Mouse (Mus musculus) fibroblast of lung, adult 2 months (primary cell): ENCODE results near the gene Col4a1.
A peak's percentile ranks its signal among the peaks of the same experiment; 100 is the strongest.

Experiments used
- DNase-seq: peaks from one replicate; pipeline ENCODE4 v3.0.0-alpha.2; 2011; ENCODE audit warnings: low read depth

Gene Col4a1

GRCm38 (mm10) chr8:11230277-11230676, 82.3 kb downstream of the Col4a1 start:
- DNase-seq: no peak

GRCm38 (mm10) chr8:11227421-11227820, 85.2 kb downstream of the Col4a1 start:
- DNase-seq: no peak

GRCm38 (mm10) chr8:11225577-11226434, 86.8 kb downstream of the Col4a1 start:
- no peak for DNase-seq

GRCm38 (mm10) chr8:11224178-11224577, 88.4 kb downstream of the Col4a1 start:
- DNase-seq: no peak

GRCm38 (mm10) chr8:11221353-11221752, 91.3 kb downstream of the Col4a1 start:
- DNase-seq: no peak

GRCm38 (mm10) chr8:11219282-11219681, 93.3 kb downstream of the Col4a1 start:
- DNase-seq: no peak

- peak; percentile 54 for DNase-seq
These were observed 97.4 kb downstream of the Col4a1 start for GRCm38 (mm10) chr8:11215231-11215630.

- DNase-seq: no peak
These were observed 106.1 kb downstream of the Col4a1 start for GRCm38 (mm10) chr8:11206509-11206908.

- DNase-seq: no peak
These were observed 107.1 kb downstream of the Col4a1 start for GRCm38 (mm10) chr8:11205532-11205931.

- no peak for DNase-seq
These were observed 109.1 kb downstream of the Col4a1 start for GRCm38 (mm10) chr8:11203260-11204110.

- no peak for DNase-seq
These were observed 114.0 kb downstream of the Col4a1 start for GRCm38 (mm10) chr8:11198650-11199049.

- DNase-seq: no peak
These were observed 114.6 kb downstream of the Col4a1 start for GRCm38 (mm10) chr8:11197988-11198387.

- DNase-seq: no peak
These were observed 115.4 kb downstream of the Col4a1 start for GRCm38 (mm10) chr8:11197261-11197660.

GRCm38 (mm10) chr8:11192719-11193324, 119.8 kb downstream of the Col4a1 start:
- DNase-seq: no peak

- DNase-seq: no peak
These were observed 124.9 kb downstream of the Col4a1 start for GRCm38 (mm10) chr8:11187581-11188271.

- DNase-seq: no peak
These were observed 126.2 kb downstream of the Col4a1 start for GRCm38 (mm10) chr8:11186456-11186855.

- DNase-seq: no peak
These were observed 127.0 kb downstream of the Col4a1 start for GRCm38 (mm10) chr8:11185672-11186071.

GRCm38 (mm10) chr8:11183611-11184031, 129.0 kb downstream of the Col4a1 start:
- DNase-seq: no peak

GRCm38 (mm10) chr8:11182606-11183005, 130.0 kb downstream of the Col4a1 start:
- DNase-seq: no peak

- DNase-seq: no peak
These were observed 130.5 kb downstream of the Col4a1 start for GRCm38 (mm10) chr8:11182148-11182484.

GRCm38 (mm10) chr8:11181420-11182147, 131.0 kb downstream of the Col4a1 start:
- DNase-seq: no peak
